Mouse (Mus musculus): ENCODE results near the gene Hist1h4i. TPM values are rescaled to one million over a fixed set of nuclear protein-coding genes. Genes with fewer than 3 reads are reported as not detected.
"Not testable (repeated sequence)": the region's sequence is repeated elsewhere in the genome, so short reads cannot be mapped to it uniquely, and the experiment has no call there.

Gene Hist1h4i
- polyA plus RNA-seq, 1 experiment from 2014 or later, result 44.5 TPM

DNA sequence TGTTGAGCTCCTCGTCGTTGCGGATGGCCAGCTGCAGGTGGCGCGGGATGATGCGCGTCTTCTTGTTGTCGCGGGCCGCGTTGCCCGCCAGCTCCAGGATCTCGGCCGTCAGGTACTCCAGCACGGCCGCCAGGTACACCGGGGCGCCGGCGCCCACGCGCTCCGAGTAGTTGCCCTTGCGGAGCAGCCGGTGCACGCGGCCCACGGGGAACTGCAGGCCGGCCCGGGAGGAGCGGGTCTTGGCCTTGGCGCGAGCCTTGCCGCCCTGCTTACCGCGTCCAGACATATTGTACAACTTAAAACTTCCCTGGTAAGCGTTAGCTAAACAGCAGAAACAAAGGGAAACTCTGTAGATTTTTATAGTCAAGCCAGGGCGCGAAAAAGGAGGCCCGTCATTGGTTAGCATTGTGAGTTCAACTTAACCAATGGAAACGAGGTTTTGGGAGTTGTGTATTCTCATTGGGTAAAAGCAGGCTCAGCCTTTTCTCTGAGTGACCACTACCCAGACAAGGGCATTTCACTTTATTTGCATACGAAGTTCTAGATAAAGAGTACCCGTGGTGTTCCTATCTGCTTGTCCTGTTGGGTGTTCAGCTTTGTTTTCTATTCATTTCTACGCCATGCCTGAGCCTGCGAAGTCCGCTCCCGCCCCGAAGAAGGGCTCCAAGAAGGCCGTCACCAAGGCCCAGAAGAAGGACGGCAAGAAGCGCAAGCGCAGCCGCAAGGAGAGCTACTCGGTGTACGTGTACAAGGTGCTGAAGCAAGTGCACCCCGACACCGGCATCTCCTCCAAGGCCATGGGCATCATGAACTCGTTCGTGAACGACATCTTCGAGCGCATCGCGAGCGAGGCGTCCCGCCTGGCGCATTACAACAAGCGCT lies 5.7 kb downstream of the Hist1h4i start, which contains the start of the genes Hist1h2ah and Hist1h2bk:
Gene Hist1h2ah (minus strand): TSS at position 302 of the 882 bp plus-strand sequence.
Gene Hist1h2bk (plus strand): TSS at position 604 of the 882 bp plus-strand sequence.
- ATAC-seq (ENCODE audit: low FRiP score), result peak; percentile 98
- WGBS, result under 1% methylated on average over 27 of the region's 69 CpGs

GRCm38 (mm10) chr13:22034443-22035266 lies 6.5 kb downstream of the Hist1h4i start:
- no peak; the same call in none of the 2 replicates for ATAC-seq (ENCODE audit: low FRiP score)
- under 1% methylated on average over 14 of the region's 14 CpGs for WGBS

More for the DNA sequence above, 5.7 kb downstream of the Hist1h4i start, which contains the start of the genes Hist1h2ah and Hist1h2bk:
- Histone ChIP-seq H3K27ac (peak within 1 kb of the TSS; percentile 96), H3K4me2 (peak within 1 kb of the TSS; percentile 67), H3K4me3 (replicated peaks) (peak within 1 kb of the TSS; percentile 43), H3K4me1 (peaks cover 29% of the 10 kb centered on the region), H3K9ac (peak within 1 kb of the TSS; percentile 68)
- not testable (repeated sequence) for H3K36me3 ChIP-seq (replicated peaks); H3K9me3 ChIP-seq; H3K27me3 ChIP-seq

GRCm38 (mm10) chr13:22033741-22034442 lies 7.3 kb downstream of the Hist1h4i start:
- Histone ChIP-seq H3K4me1 (peaks cover 24% of the 10 kb centered on the region), H3K4me3 (replicated peaks) (peak overlapping the region; percentile 43), H3K4me2 (peak overlapping the region; percentile 67), H3K27ac (peak overlapping the region; percentile 92), H3K9me3 (no peaks in the 10 kb centered on the region), H3K36me3 (replicated peaks) (no peaks in the 10 kb centered on the region), H3K9ac (peak overlapping the region; percentile 68), H3K27me3 (no peaks in the 10 kb centered on the region)
- ATAC-seq (ENCODE audit: low FRiP score), result no peak
- WGBS, result 55% methylated on average over 5 of the region's 5 CpGs

More at GRCm38 (mm10) chr13:22034443-22035266, 6.5 kb downstream of the Hist1h4i start:
- peak overlapping the region; percentile 67 for H3K4me2 ChIP-seq
- H3K27ac ChIP-seq, result peak overlapping the region; percentile 92
- H3K4me1 ChIP-seq, result peaks cover 24% of the 10 kb centered on the region
- peak overlapping the region; percentile 43 for H3K4me3 ChIP-seq (replicated peaks)
- no peaks in the 10 kb centered on the region for H3K36me3 ChIP-seq (replicated peaks)
- no peaks in the 10 kb centered on the region for H3K27me3 ChIP-seq
- H3K9me3 ChIP-seq, result no peaks in the 10 kb centered on the region
- H3K9ac ChIP-seq, result peak overlapping the region; percentile 68

DNA sequence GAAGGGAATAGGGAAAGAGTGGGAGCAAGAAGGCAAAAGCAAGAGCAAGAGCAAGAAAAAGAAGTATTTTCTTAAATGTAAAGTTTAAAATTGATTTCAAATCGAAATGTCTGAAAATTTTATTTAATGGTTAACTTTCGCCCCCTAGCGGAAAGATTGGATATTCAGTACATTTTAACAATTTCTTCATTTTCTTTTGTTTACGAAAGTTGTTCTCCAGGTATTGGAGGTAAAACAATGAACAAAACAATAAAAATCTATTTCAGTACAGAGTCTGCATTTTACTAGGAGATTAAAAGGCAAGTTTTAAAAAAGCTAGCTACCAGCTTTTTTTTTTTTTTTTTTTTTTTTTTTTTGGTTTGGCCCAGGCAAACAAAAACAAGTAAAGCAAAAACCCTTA lies 10.7 kb downstream of the Hist1h4i start:
- no peak overlapping the region for H3K9ac ChIP-seq
- no peak overlapping the region for H3K27ac ChIP-seq
- H3K9me3 ChIP-seq, result no peaks in the 10 kb centered on the region
- no peaks in the 10 kb centered on the region for H3K36me3 ChIP-seq (replicated peaks)
- 15% methylated on average over 4 of the region's 4 CpGs for WGBS
- H3K4me1 ChIP-seq, result peaks cover 21% of the 10 kb centered on the region
- H3K4me2 ChIP-seq, result no peak overlapping the region
- no peaks in the 10 kb centered on the region for H3K27me3 ChIP-seq
- H3K4me3 ChIP-seq (replicated peaks), result no peak overlapping the region
- no peak for ATAC-seq (ENCODE audit: low FRiP score)

- Histone ChIP-seq H3K4me3 (replicated peaks) (no peak overlapping the region), H3K4me2 (0 out of 2 replicates have a peak overlapping the region, but pooled peaks have one; percentile 53), H3K9ac (no peak overlapping the region), H3K27me3 (no peaks in the 10 kb centered on the region), H3K36me3 (replicated peaks) (no peaks in the 10 kb centered on the region), H3K4me1 (peaks cover 20% of the 10 kb centered on the region), H3K9me3 (no peaks in the 10 kb centered on the region), H3K27ac (no peak overlapping the region)
- WGBS, result 24% methylated on average over 8 of the region's 8 CpGs
- no peak for ATAC-seq (ENCODE audit: low FRiP score)
These were observed 11.2 kb downstream of the Hist1h4i start for GRCm38 (mm10) chr13:22029928-22030327.

- ATAC-seq (ENCODE audit: low FRiP score), result peak; percentile 67
- H3K36me3 ChIP-seq (replicated peaks), result no peaks in the 10 kb centered on the region
- H3K27ac ChIP-seq, result peak overlapping the region; percentile 83
- no peaks in the 10 kb centered on the region for H3K27me3 ChIP-seq
- under 1% methylated on average over 40 of the region's 40 CpGs for WGBS
- H3K4me2 ChIP-seq, result peak overlapping the region; percentile 53
- H3K4me1 ChIP-seq, result peaks cover 12% of the 10 kb centered on the region
- H3K9me3 ChIP-seq, result no peaks in the 10 kb centered on the region
- H3K9ac ChIP-seq, result peak overlapping the region; percentile 68
- H3K4me3 ChIP-seq (replicated peaks), result peak overlapping the region; percentile 50
These were observed 12.3 kb downstream of the Hist1h4i start for GRCm38 (mm10) chr13:22028673-22029460.

DNA sequence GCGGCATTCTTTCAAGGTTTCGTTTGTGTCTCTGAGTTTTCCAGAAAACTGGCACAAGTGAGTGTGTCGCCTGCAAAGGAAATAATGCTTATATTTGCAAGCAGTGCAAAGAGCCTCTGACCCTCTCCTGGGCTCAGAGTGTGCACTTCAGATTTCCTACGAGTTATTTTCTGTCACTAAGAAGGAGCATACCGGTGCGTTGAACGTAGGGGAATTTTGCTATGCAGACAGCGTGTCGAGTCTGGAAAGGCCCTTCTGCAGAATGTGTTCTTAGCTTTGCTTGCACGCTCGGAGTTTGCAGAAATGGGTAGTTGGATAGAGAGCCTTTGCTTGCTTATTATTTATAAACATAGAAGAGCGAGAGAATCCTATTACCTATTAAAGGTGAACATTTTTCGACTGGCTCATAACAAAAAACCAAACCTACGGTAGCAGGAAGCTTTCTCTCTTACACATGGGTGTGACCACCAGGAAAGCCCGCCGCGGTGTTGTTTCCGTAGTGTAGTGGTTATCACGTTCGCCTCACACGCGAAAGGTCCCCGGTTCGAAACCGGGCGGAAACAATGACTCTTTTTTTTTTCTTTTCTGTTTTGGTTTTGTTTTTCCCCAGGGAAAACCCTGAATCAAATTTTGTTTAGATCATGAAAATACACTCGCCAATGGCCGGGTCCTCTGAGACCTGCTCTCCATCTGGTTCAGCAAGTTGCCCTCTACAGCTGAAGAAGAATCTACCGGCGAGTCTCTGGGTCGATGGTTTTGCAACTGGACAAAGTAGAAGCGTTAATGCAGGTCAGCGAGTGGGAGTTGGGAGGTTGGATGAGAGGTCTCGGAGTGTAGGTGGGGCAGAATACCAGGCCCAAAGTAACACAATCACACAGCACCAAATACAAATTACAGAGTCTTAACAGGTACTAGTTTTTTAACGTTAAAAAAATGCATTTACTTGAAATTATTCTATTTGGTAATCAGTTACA lies 14.8 kb downstream of the Hist1h4i start:
- Histone ChIP-seq H3K4me2 (peak overlapping the region; percentile 59), H3K4me3 (replicated peaks) (peak overlapping the region; percentile 47), H3K9me3 (no peaks in the 10 kb centered on the region), H3K4me1 (peaks cover 9% of the 10 kb centered on the region; the same call in 1 of the 2 replicates), H3K27me3 (no peaks in the 10 kb centered on the region), H3K9ac (peak overlapping the region; percentile 56), H3K36me3 (replicated peaks) (no peaks in the 10 kb centered on the region), H3K27ac (peak overlapping the region; percentile 50; the same call in 1 of the 2 replicates)
- under 1% methylated on average over 35 of the region's 35 CpGs for WGBS
- peak; percentile 53 for ATAC-seq (ENCODE audit: low FRiP score)

DNA sequence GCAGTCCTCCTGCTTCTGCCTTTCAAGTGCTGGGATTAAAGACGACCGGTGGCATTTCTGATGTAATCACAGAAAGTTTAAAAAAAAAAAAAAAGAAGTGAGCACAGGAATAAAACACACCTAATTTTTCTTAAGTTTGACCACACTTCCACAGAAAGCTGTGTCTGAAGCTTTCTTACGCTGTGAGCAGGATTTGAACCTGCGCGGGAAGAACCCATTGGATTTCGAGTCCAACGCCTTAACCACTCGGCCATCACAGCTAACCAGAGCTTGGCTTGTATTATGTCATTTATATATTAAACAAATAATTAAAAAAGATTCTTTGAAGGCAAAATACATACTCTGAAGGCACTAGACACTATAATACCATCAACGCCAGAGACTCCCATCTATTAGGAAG lies 18.9 kb downstream of the Hist1h4i start:
- WGBS, result under 1% methylated on average over 9 of the region's 9 CpGs
- Histone ChIP-seq H3K9me3 (no peaks in the 10 kb centered on the region), H3K36me3 (replicated peaks) (no peaks in the 10 kb centered on the region), H3K27me3 (peaks cover 22% of the 10 kb centered on the region), H3K9ac (peak overlapping the region; percentile 49), H3K4me1 (peaks cover 9% of the 10 kb centered on the region), H3K27ac (no peak overlapping the region), H3K4me2 (peak overlapping the region; percentile 66), H3K4me3 (replicated peaks) (peak overlapping the region; percentile 48)
- ATAC-seq (ENCODE audit: low FRiP score), result peak; percentile 71

DNA sequence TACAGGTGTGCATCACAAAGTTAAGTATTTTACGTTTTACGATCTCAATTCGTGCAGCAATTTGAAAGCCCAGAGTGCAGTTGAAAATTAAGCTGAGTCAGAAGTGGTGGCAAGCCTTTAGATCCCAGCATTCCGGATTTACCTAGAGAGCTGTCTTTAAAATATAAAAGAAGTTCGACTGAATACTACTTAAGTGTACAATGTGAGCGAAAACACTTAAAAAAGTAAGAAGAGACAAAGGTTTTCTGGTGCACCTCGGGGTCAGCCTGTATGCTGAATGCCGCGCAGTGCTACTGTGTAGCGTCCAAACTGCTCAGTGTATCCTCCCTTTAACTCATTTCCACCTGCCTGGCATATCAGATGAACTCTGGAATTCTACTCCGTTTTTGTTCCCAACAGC lies 19.6 kb downstream of the Hist1h4i start:
- Histone ChIP-seq H3K4me1 (peaks cover 9% of the 10 kb centered on the region), H3K36me3 (replicated peaks) (no peaks in the 10 kb centered on the region), H3K9me3 (no peaks in the 10 kb centered on the region), H3K4me3 (replicated peaks) (peak overlapping the region; percentile 48), H3K27ac (no peak overlapping the region), H3K27me3 (peaks cover 22% of the 10 kb centered on the region), H3K4me2 (peak overlapping the region; percentile 66), H3K9ac (peak overlapping the region; percentile 49)
- WGBS, result under 1% methylated on average over 11 of the region's 11 CpGs
- ATAC-seq (ENCODE audit: low FRiP score), result no peak

DNA sequence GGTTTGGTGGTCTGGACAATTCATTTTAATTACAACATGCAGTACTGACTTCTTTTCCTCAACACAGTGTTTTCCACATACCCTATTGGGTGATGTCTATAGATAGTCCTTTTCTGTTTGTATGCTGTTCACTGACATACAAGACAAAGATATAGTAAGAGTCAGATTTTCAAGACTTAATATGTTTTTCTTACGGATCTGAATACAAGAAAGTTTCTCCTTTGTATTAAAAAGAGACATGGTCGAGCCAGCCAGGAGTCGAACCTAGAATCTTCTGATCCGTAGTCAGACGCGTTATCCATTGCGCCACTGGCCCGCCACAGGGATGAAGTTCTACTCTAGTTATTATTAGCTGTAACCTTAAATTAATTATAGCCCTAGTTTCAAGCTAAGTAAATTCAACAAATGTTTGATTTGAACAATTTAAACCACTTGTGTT lies 20.2 kb downstream of the Hist1h4i start:
- no peaks in the 10 kb centered on the region for H3K9me3 ChIP-seq
- H3K27ac ChIP-seq, result no peak overlapping the region
- no peaks in the 10 kb centered on the region for H3K36me3 ChIP-seq (replicated peaks)
- peak overlapping the region; percentile 48 for H3K4me3 ChIP-seq (replicated peaks)
- peaks cover 27% of the 10 kb centered on the region for H3K27me3 ChIP-seq
- peaks cover 6% of the 10 kb centered on the region for H3K4me1 ChIP-seq
- under 1% methylated on average over 8 of the region's 8 CpGs for whole genome bisulfite sequencing
- H3K4me2 ChIP-seq, result peak overlapping the region; percentile 66
- peak; percentile 59 for ATAC-seq (ENCODE audit: low FRiP score)
- peak overlapping the region; percentile 5; the same call in 1 of the 2 replicates for H3K9ac ChIP-seq
